Mouse (Mus musculus) layer of hippocampus, postnatal 10 days (tissue): ENCODE results near the gene Thap3. TPM values are rescaled to one million over a fixed set of nuclear protein-coding genes. Genes with fewer than 3 reads are reported as not detected.
A peak's percentile ranks its signal among the peaks of the same experiment; 100 is the strongest.

Experiments
- DNase-seq, 2 experiments: peaks; one replicate each; pipeline ENCODE4 v3.0.0; 2021; ENCODE audit warnings: low spot score in 2 of 2
- total RNA-seq, 2 experiments: library from RNA; stranded (reverse); gene quantifications; 2 replicates each; pipeline ENCODE4 v1.2.3; 2021

Thap3 gene
- total RNA-seq, 2 experiments from 2014 or later: 22.8 to 34.2 TPM

- DNase-seq: peak; percentile 97
Measured at GRCm38 (mm10) chr4:151933505-151934214, 55.1 kb downstream of the Thap3 start, which contains the start of gene Dnajc11. Gene Dnajc11, plus strand, starts transcription at chr4:151933691.

Other genes starting within 250 kb of the Thap3 start
- gene Camta1, start 127.1 kb downstream of the Thap3 start, total RNA-seq: 100 to 1,000 TPM; 218 to 223 TPM
- 10 to 100 TPM; 75.8 to 82.0 TPM for gene Dnajc11, start 55.3 kb downstream of the Thap3 start, total RNA-seq
- 10 to 100 TPM; 15.2 to 16.6 TPM for gene Phf13, start 7.3 kb upstream of the Thap3 start, total RNA-seq
- gene Klhl21, start 19.8 kb upstream of the Thap3 start, total RNA-seq: 10 to 100 TPM; 14.6 to 15.1 TPM
- gene Zbtb48, start 38.7 kb upstream of the Thap3 start, total RNA-seq: 10 to 100 TPM; 11.9 to 14.8 TPM
- gene Tas1r1, start 49.6 kb upstream of the Thap3 start, total RNA-seq: under 1 TPM; 0.37 to 0.45 TPM
- 10 to 100 TPM; 27.3 to 31.6 TPM for gene Nol9, start 50.3 kb upstream of the Thap3 start, total RNA-seq
- gene Plekhg5, start 83.5 kb upstream of the Thap3 start, total RNA-seq: 10 to 100 TPM; 76.0 to 79.6 TPM
- gene Tnfrsf25, start 126.9 kb upstream of the Thap3 start, total RNA-seq: 10 to 100 TPM; 14.0 to 15.1 TPM
- gene Espn, start 163.4 kb upstream of the Thap3 start, total RNA-seq: under 1 TPM; 0.62 to 0.78 TPM
- gene Hes2, start 169.9 kb upstream of the Thap3 start, total RNA-seq: not detected
- 100 to 1,000 TPM; 426 to 431 TPM for gene Acot7, start 189.1 kb upstream of the Thap3 start, total RNA-seq